Mouse (Mus musculus) forebrain, embryonic 11.5 days (tissue): ENCODE measurements at regions not wholly inside any gene's neighbourhood (a gene's known extent, or its start where the extent isn't known, plus 50 kb on each side); places are given as distances from the start of the nearest gene placed in this dataset.
A peak's percentile ranks its signal among the peaks of the same experiment; 100 is the strongest.

ENCODE experiments used
- ATAC-seq: fragments of 200-750 bp; cut with Nextera tagmentation; replicated peaks from 2 replicates; pipeline ENCODE4 v1.8.0; 2017; ENCODE audit warnings: moderate TSS enrichment; ENCODE audit not compliant: low FRiP score
- DNase-seq: peaks from one replicate; pipeline ENCODE4 v3.0.0-alpha.2; 2017; ENCODE audit warnings: low spot score
- H3K27ac ChIP-seq: fragments of 300-500 bp; sonication (generic); 2 replicates; pipeline ENCODE4 v1.5.1; 2014; ENCODE audit warnings: low read depth, low read length
- H3K27me3 ChIP-seq: fragments of 300-500 bp; sonication (generic); 2 replicates; pipeline ENCODE4 v1.6.1; 2014; ENCODE audit warnings: mild to moderate bottlenecking, low read length, mixed read lengths; ENCODE audit not compliant: control insufficient read depth, insufficient read depth
- H3K36me3 ChIP-seq: fragments of 300-500 bp; sonication (generic); 2 replicates; pipeline ENCODE4 v1.6.1; 2014; ENCODE audit warnings: mild to moderate bottlenecking, low read length, moderate library complexity, mixed read lengths; ENCODE audit not compliant: control insufficient read depth, insufficient read depth
- H3K4me1 ChIP-seq: fragments of 300-500 bp; sonication (generic); replicated peaks from 2 replicates; pipeline ENCODE4 v1.6.1; 2014; ENCODE audit warnings: low read length, mixed read lengths; ENCODE audit not compliant: control insufficient read depth, insufficient read depth
- H3K4me2 ChIP-seq: fragments of 300-500 bp; sonication (generic); 2 replicates; pipeline ENCODE4 v1.6.1; 2014; ENCODE audit warnings: low read depth, mild to moderate bottlenecking, low read length, moderate library complexity, mixed read lengths; ENCODE audit not compliant: severe bottlenecking
- H3K4me3 ChIP-seq: fragments of 300-500 bp; sonication (generic); 2 replicates; pipeline ENCODE4 v1.5.1; 2014; ENCODE audit warnings: low read depth, low read length
- H3K9ac ChIP-seq: fragments of 300-500 bp; sonication (generic); 2 replicates; pipeline ENCODE4 v1.6.1; 2014; ENCODE audit warnings: low read length
- H3K9me3 ChIP-seq: fragments of 300-500 bp; sonication (generic); 2 replicates; pipeline ENCODE4 v1.6.1; 2016; ENCODE audit warnings: low read length, mixed read lengths; ENCODE audit not compliant: control insufficient read depth
- WGBS: fragments of 180-500 bp; shearing (Covaris S2); extraction: QIAGEN DNeasy Blood & Tissue Kit; methylation state at CpG from one replicate; pipeline ENCODE4 v1.1.7; 2014; 5-methylcytosine and 5-hydroxymethylcytosine counted together

DNA sequence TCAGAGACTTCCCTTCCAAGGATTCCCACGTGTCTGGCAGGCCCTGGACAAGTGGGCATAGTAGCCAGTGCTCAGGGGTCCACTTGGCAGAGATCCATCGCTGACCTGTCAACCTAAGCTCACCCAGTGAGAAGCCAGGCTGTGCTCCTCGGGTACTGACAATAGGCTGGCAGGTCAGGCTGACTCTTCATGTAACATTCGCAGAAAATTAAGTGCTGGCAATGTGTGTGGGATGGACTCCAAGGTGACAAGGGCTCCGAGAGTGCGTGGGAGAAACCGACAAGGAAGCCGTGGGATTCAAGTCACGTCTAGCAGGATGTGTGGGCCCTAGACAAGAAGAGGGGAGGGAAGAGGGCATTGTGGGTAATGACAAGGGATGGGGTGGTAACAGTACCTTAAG lies 564.6 kb upstream of the Adam5 start:
- Histone ChIP-seq H3K9ac (no peak overlapping the region), H3K4me3 (no peak overlapping the region), H3K9me3 (no peaks in the 10 kb centered on the region), H3K27ac (no peak overlapping the region), H3K27me3 (no peaks in the 10 kb centered on the region), H3K36me3 (no peaks in the 10 kb centered on the region), H3K4me1 (peaks cover 30% of the 10 kb centered on the region; the same call in 1 of the 2 replicates), H3K4me2 (no peak overlapping the region)
- DNase-seq = no peak
- 69% methylated on average over 9 of the region's 9 CpGs for WGBS
- no peak for ATAC-seq

GRCm38 (mm10) chr8:25385186-25385585 lies 561.0 kb upstream of the Adam5 start:
- Histone ChIP-seq H3K9ac (no peak overlapping the region), H3K4me1 (peaks cover 10% of the 10 kb centered on the region; the same call in 1 of the 2 replicates), H3K27ac (no peak overlapping the region), H3K9me3 (no peaks in the 10 kb centered on the region), H3K27me3 (no peaks in the 10 kb centered on the region), H3K36me3 (no peaks in the 10 kb centered on the region), H3K4me3 (no peak overlapping the region), H3K4me2 (no peak overlapping the region)
- 82% methylated on average over 5 of the region's 5 CpGs for whole genome bisulfite sequencing
- DNase-seq (no peak), ATAC-seq (no peak)

DNA sequence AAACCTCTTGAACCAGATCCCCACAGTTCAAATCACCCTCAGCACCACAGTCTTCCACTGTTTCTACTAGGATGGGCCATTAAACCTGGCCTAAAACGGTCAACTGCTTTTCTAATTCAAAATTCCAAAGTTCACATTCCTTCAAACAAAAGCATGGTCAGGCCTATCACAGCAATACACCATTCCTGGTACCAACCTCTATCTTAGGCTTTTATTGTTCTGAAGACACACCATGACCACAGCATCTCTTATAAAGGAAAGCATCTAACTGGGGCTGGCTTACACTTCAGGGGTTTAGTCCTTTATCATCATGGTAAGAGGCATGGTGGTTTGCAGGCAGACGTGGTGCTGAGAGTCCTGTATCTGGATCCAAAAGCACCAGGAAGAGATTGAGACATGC lies 560.4 kb upstream of the Adam5 start:
- 82% methylated on average over 2 of the region's 2 CpGs for WGBS
- no peaks in the 10 kb centered on the region for H3K9me3 ChIP-seq
- peaks cover 6% of the 10 kb centered on the region; the same call in 1 of the 2 replicates for H3K4me1 ChIP-seq
- H3K9ac ChIP-seq = no peak overlapping the region
- no peaks in the 10 kb centered on the region for H3K36me3 ChIP-seq
- H3K27ac ChIP-seq = no peak overlapping the region
- DNase-seq (no peak), ATAC-seq (no peak)
- no peak overlapping the region for H3K4me3 ChIP-seq
- H3K4me2 ChIP-seq = no peak overlapping the region
- H3K27me3 ChIP-seq = no peaks in the 10 kb centered on the region

- H3K9ac ChIP-seq = no peak overlapping the region
- H3K27ac ChIP-seq = no peak overlapping the region
- no peaks in the 10 kb centered on the region for H3K9me3 ChIP-seq
- H3K27me3 ChIP-seq = no peaks in the 10 kb centered on the region
- H3K4me2 ChIP-seq = no peak overlapping the region
- H3K4me3 ChIP-seq = no peak overlapping the region
- peaks cover 4% of the 10 kb centered on the region; the same call in 1 of the 2 replicates for H3K4me1 ChIP-seq
- 62% methylated on average over 8 of the region's 8 CpGs for WGBS
- H3K36me3 ChIP-seq = no peaks in the 10 kb centered on the region
- no peak for ATAC-seq
- DNase-seq = no peak
Observed at GRCm38 (mm10) chr8:25373276-25373675, 549.1 kb upstream of the Adam5 start.

DNA sequence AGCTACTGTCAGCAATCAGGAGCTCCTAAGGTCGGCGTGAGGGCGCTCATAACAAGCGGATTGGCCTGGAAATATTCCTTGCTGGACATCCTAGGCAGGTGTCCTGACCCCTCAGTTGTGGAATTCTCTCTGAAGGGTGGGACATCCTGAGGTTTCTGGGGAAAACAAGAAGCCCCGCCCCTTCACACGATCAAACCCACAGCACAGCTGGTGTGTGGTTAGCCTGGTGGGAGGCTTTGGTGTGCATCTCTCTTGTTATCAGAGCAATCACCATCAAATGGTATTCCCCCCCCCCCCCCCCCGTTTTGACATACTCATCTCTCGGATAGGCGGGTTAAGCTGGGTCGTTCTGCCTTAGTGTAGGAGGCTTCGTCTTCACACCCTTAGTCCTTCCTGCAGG lies 546.8 kb upstream of the Adam5 start:
- H3K9ac ChIP-seq = no peak overlapping the region
- H3K36me3 ChIP-seq = no peaks in the 10 kb centered on the region
- no peak overlapping the region for H3K4me3 ChIP-seq
- no peaks in the 10 kb centered on the region for H3K27me3 ChIP-seq
- H3K9me3 ChIP-seq = no peaks in the 10 kb centered on the region
- DNase-seq (no peak), ATAC-seq (no peak)
- H3K4me1 ChIP-seq = peaks cover 10% of the 10 kb centered on the region; the same call in 1 of the 2 replicates
- no peak overlapping the region for H3K4me2 ChIP-seq
- H3K27ac ChIP-seq = no peak overlapping the region
- WGBS = 35% methylated on average over 11 of the region's 11 CpGs

DNA sequence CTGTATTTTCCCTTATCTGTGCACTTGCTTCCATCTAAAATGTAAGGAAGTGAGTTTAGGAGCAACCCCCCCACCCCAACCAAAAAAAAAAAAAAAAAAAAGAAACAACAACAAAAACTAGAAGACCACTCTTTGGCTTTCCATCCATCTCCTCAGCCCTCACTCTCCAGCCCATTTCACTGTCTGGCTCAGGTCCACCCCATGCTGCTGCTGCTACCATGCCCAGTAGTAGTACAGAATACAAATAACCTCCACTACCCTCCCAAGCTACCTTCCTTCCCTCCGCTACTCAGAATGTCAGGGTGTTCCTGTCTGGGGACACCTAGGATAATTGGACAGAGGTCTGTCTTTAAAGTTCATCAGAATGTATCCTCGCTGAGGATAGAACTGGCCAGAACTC lies 545.2 kb upstream of the Adam5 start:
- Histone ChIP-seq H3K4me2 (no peak overlapping the region), H3K4me1 (peaks cover 10% of the 10 kb centered on the region; the same call in 1 of the 2 replicates), H3K36me3 (no peaks in the 10 kb centered on the region), H3K9me3 (no peaks in the 10 kb centered on the region), H3K4me3 (no peak overlapping the region), H3K9ac (no peak overlapping the region), H3K27ac (no peak overlapping the region), H3K27me3 (no peaks in the 10 kb centered on the region)
- WGBS = 81% methylated on average over 2 of the region's 2 CpGs
- no peak for DNase-seq
- no peak for ATAC-seq

DNA sequence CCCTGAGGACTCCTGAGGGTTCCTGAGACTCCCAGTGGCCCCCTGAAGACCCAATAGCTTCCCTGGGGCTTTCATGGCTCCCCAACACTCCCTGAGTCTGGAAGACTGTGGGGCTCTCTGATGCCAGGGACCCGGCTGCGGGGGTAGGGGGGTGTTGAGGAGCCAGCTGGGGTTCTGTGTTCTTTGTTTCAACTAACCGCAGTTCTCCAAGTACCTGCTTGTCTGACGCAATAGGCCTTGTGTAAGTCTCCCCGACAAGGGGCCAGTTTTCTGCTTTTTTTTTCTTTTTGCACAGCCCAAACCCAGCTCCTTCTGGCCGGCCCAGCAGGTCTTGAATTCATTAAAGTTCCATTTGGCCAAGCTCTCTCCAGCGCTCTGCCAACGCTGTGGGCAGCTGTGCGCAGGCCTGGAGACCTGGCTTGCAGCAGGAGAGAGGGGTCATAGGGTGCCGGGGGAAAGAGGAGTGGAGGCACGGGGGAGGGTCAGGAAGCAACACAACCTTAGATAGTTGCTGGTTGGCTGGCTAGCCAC lies 544.5 kb upstream of the Adam5 start:
- WGBS = 5% methylated on average over 11 of the region's 11 CpGs
- Histone ChIP-seq H3K27ac (no peak overlapping the region), H3K4me3 (no peak overlapping the region)

GRCm38 (mm10) chr8:25367806-25368549 lies 543.8 kb upstream of the Adam5 start:
- WGBS = 14% methylated on average over 15 of the region's 15 CpGs
- H3K4me1 ChIP-seq = peaks cover 10% of the 10 kb centered on the region; the same call in 1 of the 2 replicates
- DNase-seq (peak; percentile 55), ATAC-seq (peak; percentile 67)
- no peak overlapping the region for H3K27ac ChIP-seq
- no peak overlapping the region for H3K4me3 ChIP-seq
- no peaks in the 10 kb centered on the region for H3K27me3 ChIP-seq
- peak overlapping the region; percentile 28; the same call in 1 of the 2 replicates for H3K4me2 ChIP-seq
- no peaks in the 10 kb centered on the region for H3K36me3 ChIP-seq
- H3K9me3 ChIP-seq = no peaks in the 10 kb centered on the region
- peak overlapping the region; percentile 9; the same call in 1 of the 2 replicates for H3K9ac ChIP-seq

More for the DNA sequence above, 544.5 kb upstream of the Adam5 start:
- Histone ChIP-seq H3K4me2 (peak overlapping the region; percentile 28; the same call in 1 of the 2 replicates), H3K9ac (peak overlapping the region; percentile 9; the same call in 1 of the 2 replicates), H3K27me3 (no peaks in the 10 kb centered on the region), H3K36me3 (no peaks in the 10 kb centered on the region), H3K4me1 (peaks cover 10% of the 10 kb centered on the region; the same call in 1 of the 2 replicates), H3K9me3 (no peaks in the 10 kb centered on the region)
- DNase-seq = peak; percentile 60
- peak; percentile 53 for ATAC-seq
